ENCODE assay signal across 8 mouse cellular contexts in the genomic region with DNA sequence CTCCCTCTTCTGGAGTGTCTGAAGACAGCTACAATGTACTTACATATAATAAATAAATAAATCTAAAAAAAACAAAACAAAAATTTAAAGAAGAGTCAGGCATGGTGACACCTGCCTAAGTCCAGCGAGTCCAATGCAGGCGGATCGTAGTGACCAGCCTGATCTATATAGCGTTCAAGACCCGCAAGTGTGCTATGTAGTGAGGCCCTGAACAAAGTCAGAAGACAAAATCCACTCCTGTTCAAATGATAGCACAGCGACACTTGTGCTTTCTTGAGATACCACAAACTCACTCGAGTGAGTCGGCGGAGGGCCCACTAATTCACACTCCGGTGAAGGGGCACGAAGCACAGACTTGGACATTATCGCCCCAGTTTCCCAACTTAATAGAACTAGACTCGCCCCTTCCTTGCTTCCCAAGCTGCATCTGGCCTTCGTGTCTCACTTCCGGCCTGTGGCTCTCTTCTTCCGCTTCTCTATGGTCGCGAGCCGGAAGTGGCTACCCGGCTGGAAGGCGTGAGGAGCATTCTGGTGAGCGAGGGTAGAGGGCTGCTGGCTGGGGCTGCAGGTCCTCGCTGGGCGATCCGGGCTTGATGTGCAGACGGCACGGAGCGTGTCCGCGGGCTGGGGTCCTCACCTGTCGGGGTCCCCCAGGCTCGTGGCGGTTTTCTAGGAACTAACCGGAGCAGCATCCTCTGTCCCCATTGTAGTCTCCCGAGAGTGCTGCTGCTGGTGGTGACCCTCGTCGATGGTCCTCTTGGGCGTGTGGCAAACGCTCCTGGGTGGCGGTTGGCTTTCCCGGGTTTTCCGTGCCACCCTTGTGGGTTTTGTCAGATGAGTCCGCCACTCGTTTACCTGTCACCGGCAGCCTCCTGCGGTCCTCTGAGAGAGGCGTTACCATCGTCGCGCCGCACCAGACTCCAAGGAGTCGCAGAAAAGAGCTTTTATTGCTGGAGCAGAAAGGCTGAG. TPM values are rescaled to one million over a fixed set of nuclear protein-coding genes. Genes with fewer than 3 reads are reported as not detected.
DNase-seq lines count a peak whose midpoint lies in the region; ATAC-seq and TF ChIP-seq lines count a peak whose summit lies in the region.

A gene (plus strand): TSS at position 473 of the 969 bp plus-strand sequence.

- no peak for TF ChIP-seq RAD21 in CH12.LX (IDR thresholded peaks at IDR 0.05; ENCODE audit: low read depth, low read length)

- peak within 1 kb of the TSS; percentile 34 for H3K27ac ChIP-seq in CH12.LX (ENCODE audit: insufficient read depth, low read depth)
- H3K27ac ChIP-seq in forebrain, embryonic 12.5 days, result peak within 1 kb of the TSS; percentile 81
- H3K27ac ChIP-seq in heart, postnatal 0 days (ENCODE audit: low read depth), result peak within 1 kb of the TSS; percentile 60
- peak within 1 kb of the TSS; percentile 77 for H3K27ac ChIP-seq in liver, embryonic 16.5 days (ENCODE audit: low read length)
- H3K27ac ChIP-seq in neural tube, embryonic 13.5 days (replicated peaks), result peak within 1 kb of the TSS; percentile 81
- H3K27ac ChIP-seq in testis, adult 2 months (ENCODE audit: control insufficient read depth, insufficient read depth, low read depth, low read length), result peak within 1 kb of the TSS; percentile 77

- H3K36me3 ChIP-seq in CH12.LX (replicated peaks in 1 of 2; ENCODE audit: control insufficient read depth in 1 of 2, insufficient read depth in 1 of 2, low read length in 1 of 2), result peaks cover 35 to 61% of the 10 kb centered on the region in 2 experiments
- peaks cover 50% of the 10 kb centered on the region for H3K36me3 ChIP-seq in forebrain, embryonic 12.5 days (replicated peaks)
- H3K36me3 ChIP-seq in heart, postnatal 0 days (replicated peaks; ENCODE audit: control insufficient read depth, insufficient read depth, low read length), result 0 out of 2 replicates have a peak, but pooled peaks cover 5% of the 10 kb centered on the region
- H3K36me3 ChIP-seq in liver, embryonic 16.5 days (ENCODE audit: control insufficient read depth, insufficient read depth), result peaks cover 2% of the 10 kb centered on the region; the same call in 1 of the 2 replicates
- peaks cover 47% of the 10 kb centered on the region for H3K36me3 ChIP-seq in neural tube, embryonic 13.5 days
- no peaks in the 10 kb centered on the region for H3K36me3 ChIP-seq in testis, adult 2 months (ENCODE audit: control insufficient read depth, insufficient read depth, low read length)

- H3K4me3 ChIP-seq in CH12.LX (replicated peaks in 1 of 3; ENCODE audit: low read depth in 2 of 3, low read length in 2 of 3, poor library complexity in 1 of 3), result peak within 1 kb of the TSS; percentile 71 to 72 (median 71)
- peak within 1 kb of the TSS; percentile 87 for H3K4me3 ChIP-seq in forebrain, embryonic 12.5 days (replicated peaks)
- peak within 1 kb of the TSS; percentile 81 for H3K4me3 ChIP-seq in heart, postnatal 0 days (ENCODE audit: low read depth, low read length)
- peak within 1 kb of the TSS; percentile 94 for H3K4me3 ChIP-seq in liver, embryonic 16.5 days (ENCODE audit: low read depth, low read length)
- H3K4me3 ChIP-seq in neural tube, embryonic 13.5 days, result peak within 1 kb of the TSS; percentile 68
- peak within 1 kb of the TSS; percentile 83 for H3K4me3 ChIP-seq in testis, adult 2 months (ENCODE audit: control insufficient read depth, low read depth, low read length)

- TF ChIP-seq POLR2A in CH12.LX (IDR thresholded peaks at IDR 0.05; ENCODE audit: low read depth, low read length), result peak; percentile 95
- peak; percentile 75 for TF ChIP-seq POLR2A in testis, adult 2 months (IDR thresholded peaks at IDR 0.05; ENCODE audit: control insufficient read depth, low read depth, low read length)

- DNase-seq in CH12.LX (ENCODE audit: extremely low read depth), result peak; percentile 95
- DNase-seq in c-Kit-positive CD71-positive TER-119-negative erythroid progenitor cells, embryonic 14.5 days (ENCODE audit: low read depth), result peak; percentile 76
- DNase-seq in heart, postnatal 0 days (ENCODE audit: low spot score), result peak; percentile 86
- peak; percentile 84 to 90 for DNase-seq in kidney, postnatal 4 days

- TF ChIP-seq CTCF in CH12.LX (conservative IDR thresholded peaks at IDR 0.05 in 1 of 2, IDR thresholded peaks at IDR 0.05 in 1 of 2; ENCODE audit: low read depth in 2 of 2, low read length in 2 of 2), result no peak
- TF ChIP-seq CTCF in heart, postnatal 0 days (IDR thresholded peaks at IDR 0.05; ENCODE audit: low read depth), result no peak
- no peak for TF ChIP-seq CTCF in testis, adult 2 months (IDR thresholded peaks at IDR 0.05; ENCODE audit: control insufficient read depth, insufficient read depth, insufficient replicate concordance, low read depth, low read length)

- H3K27me3 ChIP-seq in CH12.LX (replicated peaks), result no peaks in the 10 kb centered on the region
- no peaks in the 10 kb centered on the region for H3K27me3 ChIP-seq in forebrain, embryonic 12.5 days
- H3K27me3 ChIP-seq in heart, postnatal 0 days (ENCODE audit: control insufficient read depth, insufficient read depth, low read length), result no peaks in the 10 kb centered on the region
- no peaks in the 10 kb centered on the region for H3K27me3 ChIP-seq in liver, embryonic 16.5 days (ENCODE audit: control insufficient read depth, insufficient read depth, low read depth, low read length)
- no peaks in the 10 kb centered on the region for H3K27me3 ChIP-seq in neural tube, embryonic 13.5 days
- no peaks in the 10 kb centered on the region for H3K27me3 ChIP-seq in testis, adult 2 months (ENCODE audit: control insufficient read depth, insufficient read depth, low read length)

- H3K4me2 ChIP-seq in CH12.LX (ENCODE audit: insufficient read depth, low read depth, poor library complexity, severe bottlenecking), result peak within 1 kb of the TSS; percentile 100
- H3K4me2 ChIP-seq in forebrain, embryonic 12.5 days, result peak within 1 kb of the TSS; percentile 87
- peak within 1 kb of the TSS; percentile 80 for H3K4me2 ChIP-seq in heart, postnatal 0 days (ENCODE audit: low read depth, low read length)
- peak within 1 kb of the TSS; percentile 96 for H3K4me2 ChIP-seq in liver, embryonic 16.5 days (ENCODE audit: low read depth, low read length)
- H3K4me2 ChIP-seq in neural tube, embryonic 13.5 days, result peak within 1 kb of the TSS; percentile 81

- H3K79me2 ChIP-seq in CH12.LX (replicated peaks; ENCODE audit: control insufficient read depth, extremely low read depth, insufficient read depth, poor library complexity, severe bottlenecking), result peaks cover 24% of the 10 kb centered on the region

- TF ChIP-seq EP300 in CH12.LX (IDR thresholded peaks at IDR 0.05; ENCODE audit: low read length), result no peak
- TF ChIP-seq EP300 in heart, postnatal 0 days (IDR thresholded peaks at IDR 0.05; ENCODE audit: low read depth), result no peak

- in situ Hi-C loops in CH12.LX (cut with MboI; ENCODE audit: low pct_ligation_motif_present, low pct_unique_long_range_greater_than_20kb, low sequenced_read_pairs), result no loop called here

- dilution Hi-C loops in CH12.LX (cut with MboI; ENCODE audit: extremely low pct_ligation_motif_present, extremely low pct_unique_long_range_greater_than_20kb, low sequenced_read_pairs), result no loop called here

- H3K9ac ChIP-seq in CH12.LX (ENCODE audit: insufficient read depth, low read depth), result peak within 1 kb of the TSS; percentile 63
- peak within 1 kb of the TSS; percentile 80 for H3K9ac ChIP-seq in forebrain, embryonic 12.5 days
- H3K9ac ChIP-seq in heart, postnatal 0 days (replicated peaks; ENCODE audit: low read depth, low read length), result peak within 1 kb of the TSS; percentile 69
- H3K9ac ChIP-seq in liver, embryonic 16.5 days (ENCODE audit: low read depth, low read length), result peak within 1 kb of the TSS; percentile 87
- H3K9ac ChIP-seq in neural tube, embryonic 13.5 days, result peak within 1 kb of the TSS; percentile 84

- no peaks in the 10 kb centered on the region for H3K9me3 ChIP-seq in CH12.LX (replicated peaks; ENCODE audit: low read length)
- H3K9me3 ChIP-seq in forebrain, embryonic 12.5 days, result no peaks in the 10 kb centered on the region
- no peaks in the 10 kb centered on the region for H3K9me3 ChIP-seq in heart, postnatal 0 days (replicated peaks; ENCODE audit: control insufficient read depth, low read length)
- H3K9me3 ChIP-seq in liver, embryonic 16.5 days (replicated peaks; ENCODE audit: control insufficient read depth, low read length), result no peaks in the 10 kb centered on the region
- no peaks in the 10 kb centered on the region for H3K9me3 ChIP-seq in neural tube, embryonic 13.5 days

- peak; percentile 93 for ATAC-seq in forebrain, embryonic 12.5 days (ENCODE audit: low FRiP score)
- ATAC-seq in heart, postnatal 0 days (ENCODE audit: insufficient read depth, low read depth), result peak; percentile 94
- peak; percentile 84 for ATAC-seq in liver, embryonic 16.5 days (ENCODE audit: low read depth)
- peak; percentile 95 for ATAC-seq in neural tube, embryonic 13.5 days (ENCODE audit: low read depth)

- peaks cover 4 to 23% of the 10 kb centered on the region in 2 experiments; a peak in 3 of 4 replicates for H3K4me1 ChIP-seq in CH12.LX (ENCODE audit: control insufficient read depth in 1 of 2, insufficient read depth in 2 of 2)
- H3K4me1 ChIP-seq in forebrain, embryonic 12.5 days, result peaks cover 12% of the 10 kb centered on the region
- H3K4me1 ChIP-seq in heart, postnatal 0 days (ENCODE audit: control insufficient read depth, insufficient read depth), result peaks cover 8% of the 10 kb centered on the region
- H3K4me1 ChIP-seq in liver, embryonic 16.5 days (ENCODE audit: control insufficient read depth, low read depth, low read length), result peaks cover 7% of the 10 kb centered on the region
- H3K4me1 ChIP-seq in neural tube, embryonic 13.5 days (replicated peaks), result peaks cover 15% of the 10 kb centered on the region
- H3K4me1 ChIP-seq in testis, adult 2 months (ENCODE audit: control insufficient read depth, insufficient read depth, low read length), result peaks cover 10% of the 10 kb centered on the region

- 2% methylated on average over 52 of the region's 52 CpGs for WGBS in forebrain, embryonic 12.5 days
- WGBS in heart, postnatal 0 days, result 3% methylated on average over 52 of the region's 52 CpGs
- 2% methylated on average over 52 of the region's 52 CpGs for WGBS in liver, embryonic 16.5 days (ENCODE audit: insufficient replicate concordance)
- 4% methylated on average over 52 of the region's 52 CpGs for WGBS in neural tube, embryonic 13.5 days

TF ChIP-seq in CH12.LX, 34 proteins besides CTCF, POLR2A, EP300 and RAD21 (continues in another document):
- 0 out of 2 replicates have a peak, but pooled peaks have one; percentile 22 for TF ChIP-seq RCOR1 (conservative IDR thresholded peaks at IDR 0.05; ENCODE audit: low read depth, low read length)

RNA-seq across cellular contexts. Expression of the gene that starts here (rescaled TPM):
- total RNA-seq in CH12.LX (2012; rRNA removed), result 62.7 and 81.5 TPM in 2 replicates
- total RNA-seq in CH12.LX (2014; rRNA removed), result 35.2 and 37.7 TPM in 2 replicates
- 83.8 and 86.0 TPM in 2 replicates for polyA plus RNA-seq in CH12.LX (2012; ENCODE audit: insufficient read length, low read depth)
- polyA plus RNA-seq in forebrain, embryonic 12.5 days (2016; fragmentation: Nextera tagmentation; extraction: Ambion mirVana), result 55.2 and 61.4 TPM in 2 replicates
- total RNA-seq in heart, postnatal 0 days (2014; rRNA removed; ENCODE audit: low replicate concordance), result 11.9 and 17.2 TPM in 2 replicates
- 15.9 and 16.0 TPM in 2 replicates for polyA plus RNA-seq in heart, postnatal 0 days (2015; fragmentation: Nextera tagmentation; extraction: Ambion mirVana)
- 12.6 and 13.2 TPM in 2 replicates for polyA plus RNA-seq in liver, embryonic 16.5 days (2015; fragmentation: Nextera tagmentation; extraction: Ambion mirVana)
- 53.5 and 57.0 TPM in 2 replicates for polyA plus RNA-seq in neural tube, embryonic 13.5 days (2015; fragmentation: Nextera tagmentation; extraction: Ambion mirVana)
- 69.3 and 75.4 TPM in 2 replicates for polyA plus RNA-seq in testis, adult 2 months (2012; rRNA removed)

Comparison
In these comparisons a context has a peak if more than half of its experiments do, and no peak if none do; other contexts are left out.
1. Peak in every context shown above with its lines: DNase-seq, ATAC-seq, H3K4me3 ChIP-seq and H3K27ac ChIP-seq.